Mouse (Mus musculus) layer of hippocampus, postnatal 36 days (tissue): ENCODE measurements at regions not wholly inside any gene's neighbourhood (a gene's known extent, or its start where the extent isn't known, plus 50 kb on each side); places are given as distances from the start of the nearest gene placed in this dataset.

Experiments used
- DNase-seq, 2 experiments: peaks; one replicate each; pipeline ENCODE4 v3.0.0; 2022

- no peak for DNase-seq
Observed at GRCm38 (mm10) chr9:31578506-31579173, 114.4 kb upstream of the Tmem45b start.

GRCm38 (mm10) chr9:31577066-31577465 is 112.8 kb upstream of the Tmem45b start:
- DNase-seq, result no peak

GRCm38 (mm10) chr9:31567029-31567428 is 102.8 kb upstream of the Tmem45b start:
- no peak for DNase-seq

GRCm38 (mm10) chr9:31566257-31567007 is 102.2 kb upstream of the Tmem45b start:
- no peak for DNase-seq

- DNase-seq, result no peak
Observed at GRCm38 (mm10) chr9:31564996-31565773, 100.9 kb upstream of the Tmem45b start.

- no peak for DNase-seq
Observed at GRCm38 (mm10) chr9:31563541-31563940, 99.3 kb upstream of the Tmem45b start.

GRCm38 (mm10) chr9:31560226-31560556 is 95.9 kb upstream of the Tmem45b start:
- DNase-seq, result no peak

GRCm38 (mm10) chr9:31559506-31560225 is 95.4 kb upstream of the Tmem45b start:
- DNase-seq, result peak; percentile 62 to 70

GRCm38 (mm10) chr9:31543691-31544052 is 79.4 kb upstream of the Tmem45b start:
- no peak for DNase-seq

GRCm38 (mm10) chr9:31542909-31543690 is 78.8 kb upstream of the Tmem45b start:
- DNase-seq, result peak; percentile 74 to 75

- no peak for DNase-seq
Observed at GRCm38 (mm10) chr9:31541615-31542191, 77.4 kb upstream of the Tmem45b start.

GRCm38 (mm10) chr9:31538458-31539210 is 74.4 kb upstream of the Tmem45b start:
- no peak for DNase-seq

- no peak for DNase-seq
Observed at GRCm38 (mm10) chr9:31529021-31529420, 64.8 kb upstream of the Tmem45b start.

GRCm38 (mm10) chr9:31527216-31527615 is 63.0 kb upstream of the Tmem45b start:
- DNase-seq, result no peak
